Mouse (Mus musculus) liver, postnatal 0 days (tissue): Measurements from ENCODE around the gene Fam228a.

Experiments used
- CTCF ChIP-seq: sonication (generic); IDR thresholded peaks from 2 replicates; pipeline ENCODE4 v1.5.1; 2016; ENCODE audit warnings: antibody characterized with exemption, low read depth
- EP300 ChIP-seq: IDR thresholded peaks from 2 replicates; pipeline ENCODE4 v1.6.1; 2016; ENCODE audit warnings: antibody characterized with exemption, low read depth, mild to moderate bottlenecking

- TF ChIP-seq CTCF (no peak), EP300 (no peak)
Measured at GRCm38 (mm10) chr12:4707488-4708017, 30.7 kb downstream of the Fam228a start.
